Mouse (Mus musculus): ENCODE data around the gene Klhl41. TPM values are rescaled to one million over a fixed set of nuclear protein-coding genes. Genes with fewer than 3 reads are reported as not detected.

The Klhl41 gene
- polyA plus RNA-seq, 1 experiment from 2014 or later, result 1.8 TPM

GRCm38 (mm10) chr2:69723519-69723825 is 53.6 kb downstream of the Klhl41 start:
- Histone ChIP-seq H3K36me3 (ENCODE audit: control insufficient read depth, insufficient read depth, low read length) (no peaks in the 10 kb centered on the region), H3K27me3 (ENCODE audit: control insufficient read depth, insufficient read depth, low read depth, low read length) (no peaks in the 10 kb centered on the region), H3K27ac (ENCODE audit: low read length) (peak overlapping the region; percentile 87), H3K4me3 (ENCODE audit: low read length) (peak overlapping the region; percentile 99), H3K4me1 (replicated peaks; ENCODE audit: control insufficient read depth, insufficient read depth, low read length) (peaks cover 10% of the 10 kb centered on the region), H3K9me3 (ENCODE audit: control insufficient read depth, low read length) (no peaks in the 10 kb centered on the region), H3K4me2 (ENCODE audit: low read depth, low read length) (peak overlapping the region; percentile 83), H3K9ac (ENCODE audit: low read length) (peak overlapping the region; percentile 92)
- no peak for ATAC-seq (ENCODE audit: low read depth)
- WGBS, result under 1% methylated on average over 13 of the region's 13 CpGs

Other genes with a start within 250 kb of the Klhl41 start
- gene Lrp2, start 84.1 kb upstream of the Klhl41 start, polyA plus RNA-seq (2015; fragmentation: Nextera tagmentation; extraction: Ambion mirVana), result 0.29 and 0.39 TPM in 2 replicates
- gene Bbs5, start 22.9 kb upstream of the Klhl41 start, polyA plus RNA-seq (2015; fragmentation: Nextera tagmentation; extraction: Ambion mirVana), result 18.3 and 19.7 TPM in 2 replicates
- 9.0 and 9.8 TPM in 2 replicates for gene Fastkd1, start 43.4 kb downstream of the Klhl41 start, polyA plus RNA-seq (2015; fragmentation: Nextera tagmentation; extraction: Ambion mirVana)
- 123 and 125 TPM in 2 replicates for gene Ppig, start 52.4 kb downstream of the Klhl41 start, polyA plus RNA-seq (2015; fragmentation: Nextera tagmentation; extraction: Ambion mirVana)
- 3.0 and 3.4 TPM in 2 replicates for gene Ccdc173, start 119.5 kb downstream of the Klhl41 start, polyA plus RNA-seq (2015; fragmentation: Nextera tagmentation; extraction: Ambion mirVana)
- gene Phospho2, start 119.5 kb downstream of the Klhl41 start, polyA plus RNA-seq (2015; fragmentation: Nextera tagmentation; extraction: Ambion mirVana), result 21.3 and 21.9 TPM in 2 replicates
- 39.6 and 43.1 TPM in 2 replicates for gene Klhl23, start 151.8 kb downstream of the Klhl41 start, polyA plus RNA-seq (2015; fragmentation: Nextera tagmentation; extraction: Ambion mirVana)
- 254 and 292 TPM in 2 replicates for gene Ssb, start 191.4 kb downstream of the Klhl41 start, polyA plus RNA-seq (2015; fragmentation: Nextera tagmentation; extraction: Ambion mirVana)
- gene Mettl5, start 215.5 kb downstream of the Klhl41 start, polyA plus RNA-seq (2015; fragmentation: Nextera tagmentation; extraction: Ambion mirVana), result 36.9 and 38.0 TPM in 2 replicates
- 10.4 and 12.7 TPM in 2 replicates for gene Ubr3, start 227.1 kb downstream of the Klhl41 start, polyA plus RNA-seq (2015; fragmentation: Nextera tagmentation; extraction: Ambion mirVana)